Mouse (Mus musculus): Measurements from ENCODE around the gene Dlx6. TPM values are rescaled to one million over a fixed set of nuclear protein-coding genes. Genes with fewer than 3 reads are reported as not detected.

Dlx6 gene
- total RNA-seq (2021) = not detected
- long read RNA-seq, experiment 1 = 0 reads
- long read RNA-seq, experiment 2 = 0 reads

DNA sequence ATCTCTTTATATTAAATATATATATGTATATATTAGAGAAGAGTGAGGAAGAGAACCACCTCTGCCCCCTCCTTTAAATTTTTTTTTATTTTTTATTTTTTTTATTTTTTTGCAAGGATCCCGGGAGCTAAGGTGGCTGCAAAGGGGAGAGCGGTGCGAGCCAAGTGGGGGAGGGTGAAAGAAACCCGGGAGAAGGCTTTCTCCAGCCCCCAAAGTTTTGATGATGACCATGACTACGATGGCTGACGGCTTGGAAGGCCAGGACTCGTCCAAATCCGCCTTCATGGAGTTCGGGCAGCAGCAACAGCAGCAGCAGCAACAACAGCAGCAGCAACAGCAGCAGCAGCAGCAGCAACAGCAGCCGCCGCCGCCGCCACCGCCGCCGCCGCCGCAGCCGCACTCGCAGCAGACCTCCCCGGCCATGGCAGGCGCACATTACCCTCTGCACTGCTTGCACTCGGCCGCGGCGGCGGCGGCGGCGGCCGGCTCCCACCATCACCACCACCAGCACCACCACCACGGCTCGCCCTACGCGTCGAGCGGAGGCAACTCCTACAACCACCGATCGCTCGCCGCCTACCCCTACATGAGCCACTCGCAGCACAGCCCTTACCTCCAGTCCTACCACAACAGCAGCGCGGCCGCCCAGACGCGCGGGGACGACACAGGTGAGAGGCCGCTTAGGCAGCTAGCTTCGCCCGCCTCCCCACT, at the start of gene Dlx6:
Dlx6 (plus strand) TSS at position 175 of the 711 bp plus-strand sequence.
- DNase-seq = no peak

DNA sequence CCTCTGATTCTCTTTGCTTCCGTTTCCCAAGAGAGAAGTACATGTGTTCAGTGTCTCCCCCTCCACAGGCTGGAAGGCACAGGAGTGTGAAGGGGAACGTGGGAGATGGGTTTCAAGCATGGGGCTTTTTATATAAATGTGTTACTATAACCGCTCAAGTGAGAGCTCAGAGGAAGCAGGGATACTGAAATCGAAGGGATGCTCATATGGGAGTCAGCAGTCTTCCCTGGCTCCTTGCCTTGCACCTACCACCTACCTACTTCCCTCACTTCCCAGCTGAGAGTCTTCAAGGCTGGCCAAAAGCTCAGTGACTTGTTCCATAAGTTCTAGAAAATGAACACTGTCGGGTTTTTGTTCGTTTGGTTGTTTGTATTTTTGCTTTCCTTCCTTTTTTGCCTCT, 46.3 kb upstream of the Dlx6 start:
- no peak for DNase-seq

DNA sequence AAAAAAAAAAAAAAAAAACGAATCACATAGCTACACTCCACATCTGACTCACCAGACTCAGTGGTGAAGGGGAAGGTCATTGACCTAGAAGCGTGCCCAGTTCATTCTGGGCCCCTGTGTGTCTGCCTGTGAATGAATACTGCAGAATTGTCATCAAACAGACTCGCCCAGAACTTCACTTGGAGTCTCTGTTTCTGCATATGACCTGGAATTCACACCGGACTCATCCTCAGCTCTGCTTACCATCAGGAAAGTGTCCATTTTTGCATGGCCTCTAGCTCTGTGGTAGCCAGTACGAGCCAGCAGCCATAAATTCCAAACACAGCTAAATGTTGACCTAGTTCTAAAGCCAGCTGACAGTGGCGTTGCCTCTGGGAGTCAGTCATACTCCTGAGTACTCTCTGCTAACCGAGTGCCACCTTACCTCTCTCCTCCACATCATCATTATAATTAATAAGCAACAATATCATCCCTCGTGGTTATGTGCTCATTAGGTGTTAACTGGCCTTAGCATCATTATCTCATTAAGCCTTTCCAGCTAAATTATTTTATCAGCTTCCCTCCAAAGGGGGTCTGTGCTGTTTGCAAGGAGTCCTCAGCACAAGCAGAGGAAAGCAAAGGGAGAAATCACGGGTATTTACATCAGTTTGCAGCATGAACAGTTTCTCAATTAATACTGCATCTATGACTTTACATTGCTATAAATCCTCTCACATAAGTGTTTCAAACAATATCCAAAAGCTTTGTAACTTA, 44.9 kb upstream of the Dlx6 start:
- no peak for DNase-seq

GRCm38 (mm10) chr6:6819134-6819533, 44.0 kb upstream of the Dlx6 start:
- DNase-seq = no peak

DNA sequence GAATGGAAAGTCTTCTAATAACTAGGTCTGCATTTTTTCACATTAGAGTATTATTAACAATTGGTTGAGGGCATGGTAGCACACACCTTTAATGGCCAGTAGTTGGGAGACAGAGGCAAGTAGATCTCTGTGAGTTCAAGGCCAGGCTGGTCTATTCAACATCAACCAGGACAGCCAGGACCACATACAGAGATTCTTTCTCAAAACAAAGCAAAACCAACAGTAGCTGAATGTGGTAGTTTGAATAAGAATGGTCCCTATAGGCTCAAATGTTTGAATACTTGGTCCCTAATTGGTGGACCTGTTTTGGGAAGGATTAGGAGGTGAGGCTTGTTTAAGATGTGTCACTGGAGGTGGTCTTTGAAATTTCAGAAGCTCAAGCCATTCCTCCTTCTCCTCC, 37.8 kb upstream of the Dlx6 start:
- no peak for DNase-seq

DNA sequence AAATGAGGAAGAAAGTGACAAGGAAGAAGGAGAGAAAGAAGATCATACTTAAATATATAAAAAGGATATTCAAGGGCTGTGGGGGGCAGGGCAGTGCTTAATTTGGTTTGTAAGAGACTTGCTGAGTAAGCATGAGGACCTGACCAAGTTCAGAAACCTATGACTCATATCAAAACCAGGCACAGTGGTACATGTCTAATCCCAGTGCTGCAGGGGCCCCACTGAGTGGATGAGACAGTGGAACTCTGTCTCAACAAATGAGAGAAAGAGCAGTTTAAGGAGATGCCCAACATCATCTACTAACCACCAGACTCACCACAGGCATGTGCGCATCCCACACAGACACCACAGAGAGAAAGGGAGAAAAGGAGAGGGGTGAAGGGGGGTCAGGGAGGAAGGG, 36.3 kb upstream of the Dlx6 start:
- no peak for DNase-seq

DNA sequence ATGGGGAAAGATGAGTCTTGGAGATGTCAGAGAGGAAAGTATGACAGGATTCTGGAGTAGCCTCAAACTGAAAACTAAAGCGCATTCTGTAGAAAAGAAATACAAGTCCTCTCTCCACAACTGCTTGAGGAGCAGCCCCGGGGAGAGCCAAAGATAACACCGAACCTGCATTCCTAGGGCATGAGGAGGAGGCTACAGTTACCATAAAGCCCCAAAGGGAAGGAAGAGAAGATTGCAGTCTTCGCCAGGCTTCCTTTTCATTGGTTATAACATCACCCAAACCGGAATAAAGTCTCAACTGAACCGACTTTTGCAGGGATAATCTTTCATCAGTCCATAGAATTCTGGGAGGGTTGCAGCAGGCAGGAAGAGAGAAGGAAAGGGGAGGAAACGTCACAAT, 32.7 kb upstream of the Dlx6 start:
- DNase-seq = no peak

DNA sequence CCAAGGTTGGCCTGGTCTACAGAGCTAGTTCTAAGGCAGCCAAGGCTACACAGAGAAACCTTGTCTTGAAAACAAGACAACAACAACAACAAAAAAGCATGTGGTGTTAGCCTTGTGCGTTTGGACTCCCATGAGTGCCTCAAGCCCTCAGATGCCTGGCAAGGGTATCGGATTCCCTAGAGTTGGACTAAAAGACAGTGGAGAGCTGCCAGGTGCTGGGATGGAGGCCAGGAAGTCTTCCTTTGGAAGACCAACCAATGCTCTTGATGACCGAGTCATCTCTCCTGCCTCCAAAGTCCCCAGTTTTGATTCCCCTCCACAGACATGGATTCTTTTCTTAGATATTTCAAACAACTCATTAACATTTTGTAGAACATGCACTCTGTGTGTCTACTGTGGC, 29.8 kb upstream of the Dlx6 start:
- no peak for DNase-seq

GRCm38 (mm10) chr6:6848541-6848940, 14.6 kb upstream of the Dlx6 start:
- DNase-seq = no peak

DNA sequence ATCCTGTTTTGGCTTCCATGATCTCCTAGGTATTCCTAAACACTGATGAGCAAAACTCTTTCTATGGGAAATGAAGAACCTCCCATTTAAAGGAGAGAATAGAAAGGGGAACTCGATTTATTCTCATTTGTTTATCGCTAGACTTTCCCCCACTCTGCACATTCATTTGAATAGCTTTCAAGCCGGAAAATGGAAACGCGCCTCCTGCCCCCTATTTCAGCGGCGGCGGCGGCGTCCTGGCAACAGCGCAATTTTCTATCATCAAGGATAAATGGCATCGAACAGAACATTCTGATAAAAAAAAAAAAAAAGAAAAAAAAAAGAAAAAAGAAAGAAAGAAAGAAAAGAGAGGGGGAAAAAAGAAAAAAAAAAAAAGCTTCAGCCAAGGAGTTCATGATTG, 13.4 kb upstream of the Dlx6 start:
- no peak for DNase-seq

DNA sequence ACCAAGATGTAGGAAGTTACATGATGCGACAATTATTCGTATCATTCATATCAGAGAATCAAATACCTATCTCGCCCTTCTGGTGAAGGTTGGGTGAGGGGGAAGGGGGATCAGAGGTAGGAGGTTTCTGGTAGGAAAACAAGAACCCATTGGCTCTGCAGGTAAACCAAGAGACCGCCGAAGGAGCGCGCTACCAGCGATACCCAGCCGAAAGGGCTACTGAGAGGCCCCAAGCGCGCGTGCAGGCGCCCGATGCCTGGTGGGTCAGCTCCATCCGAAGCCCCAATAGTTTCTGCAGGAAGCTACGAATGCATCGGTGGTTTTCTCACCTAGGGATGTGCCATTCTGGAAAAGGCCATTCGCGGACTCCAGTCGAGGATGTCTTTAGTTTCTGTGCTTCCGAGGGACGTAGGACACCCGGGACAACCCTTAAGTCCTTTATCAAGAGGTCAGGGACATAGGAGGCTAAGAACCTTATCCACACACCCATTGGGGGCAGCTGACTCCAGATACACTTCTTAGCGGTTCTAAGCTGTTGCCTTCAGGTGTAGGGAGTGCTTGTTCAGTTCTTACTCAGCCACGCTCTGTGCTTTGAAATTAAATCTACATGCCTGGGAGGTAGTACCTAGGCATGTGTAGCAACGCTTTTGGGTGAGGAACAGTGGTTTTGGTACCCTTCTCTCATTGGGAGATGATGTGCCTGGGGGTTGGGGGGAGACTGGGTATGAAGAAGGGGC, 12.6 kb upstream of the Dlx6 start:
- no peak for DNase-seq

DNA sequence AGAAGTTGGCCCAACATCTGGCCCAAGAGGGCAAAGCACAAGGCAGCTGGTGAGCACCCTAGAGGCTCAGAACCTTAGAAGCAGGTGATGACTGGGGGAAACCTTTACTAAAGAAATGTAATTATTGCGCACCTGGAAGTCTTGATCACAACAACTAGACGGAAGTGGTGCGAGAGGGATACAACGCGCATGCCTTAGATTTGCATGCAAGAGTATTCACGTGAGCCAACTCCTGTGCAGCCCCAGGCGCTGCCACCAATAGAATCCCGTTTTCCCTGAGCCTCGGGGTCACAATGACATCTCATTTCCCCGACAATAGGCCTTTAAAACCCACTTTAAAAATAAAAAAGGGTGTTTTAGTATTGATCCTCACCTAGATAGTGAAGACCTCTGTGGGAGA, 12.0 kb upstream of the Dlx6 start:
- no peak for DNase-seq

GRCm38 (mm10) chr6:6852944-6853343, 10.2 kb upstream of the Dlx6 start:
- DNase-seq = no peak

GRCm38 (mm10) chr6:6854176-6854575, 9.0 kb upstream of the Dlx6 start:
- DNase-seq = no peak

DNA sequence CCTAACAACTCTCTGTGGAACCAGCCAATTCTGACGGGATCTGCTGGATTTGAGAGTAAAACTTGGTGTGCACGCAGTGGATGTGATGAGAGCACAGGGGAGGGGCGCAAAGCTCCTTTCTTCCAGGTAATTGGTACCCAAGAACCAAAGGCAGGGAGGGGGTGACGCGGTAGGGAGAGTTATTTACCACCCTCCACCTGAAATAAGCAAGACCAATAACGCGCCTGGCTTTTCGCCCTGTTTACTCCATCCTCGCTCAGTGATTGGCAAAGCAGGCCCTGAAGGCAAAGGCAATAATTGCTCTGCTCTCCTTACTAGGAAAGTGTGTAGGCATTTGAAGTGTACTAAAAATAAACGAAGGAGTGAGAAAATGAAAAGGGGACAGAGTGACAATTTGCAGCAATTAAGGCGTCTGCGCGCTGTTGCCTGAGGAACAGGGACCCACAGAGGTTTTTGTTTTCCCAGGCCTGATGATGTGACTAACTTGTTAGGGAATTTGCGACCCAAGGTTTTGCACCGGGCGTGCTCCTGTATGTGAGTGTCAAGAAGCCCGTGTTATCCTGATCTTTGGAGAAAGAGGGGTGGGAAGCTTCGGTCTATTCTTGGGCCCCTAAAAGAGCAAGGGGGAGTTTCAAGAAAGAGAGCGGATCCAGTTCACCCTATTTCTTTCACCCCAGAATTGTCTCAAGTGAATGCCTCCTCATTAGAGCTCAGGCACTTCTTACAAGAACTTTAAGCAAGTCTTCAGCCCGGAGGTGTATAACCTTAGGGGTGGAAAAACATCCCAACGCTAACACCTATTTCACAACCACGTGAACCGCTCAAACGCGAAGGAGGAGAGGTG, 8.0 kb upstream of the Dlx6 start:
- no peak for DNase-seq

GRCm38 (mm10) chr6:6855746-6856185, 7.4 kb upstream of the Dlx6 start:
- DNase-seq = no peak

DNA sequence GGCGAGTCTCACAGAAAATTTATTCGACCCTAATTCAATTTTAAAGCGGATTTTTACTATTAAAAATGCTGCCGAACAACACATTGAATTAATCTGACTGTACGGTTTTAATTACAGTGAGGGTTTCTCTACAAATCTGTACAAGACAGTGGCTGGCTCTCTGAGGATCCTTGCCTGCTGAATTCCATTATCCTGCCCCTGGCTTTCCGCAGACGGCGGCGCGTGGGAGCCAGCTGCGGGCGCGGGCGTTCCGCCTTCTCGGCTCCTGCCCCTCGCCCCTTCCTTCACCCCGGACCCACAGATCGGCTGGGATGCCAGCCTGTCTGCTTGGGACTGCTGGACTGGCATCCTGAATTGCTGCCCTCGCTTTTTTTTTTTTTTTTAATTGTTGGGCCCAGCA, 6.8 kb upstream of the Dlx6 start:
- DNase-seq = no peak

DNA sequence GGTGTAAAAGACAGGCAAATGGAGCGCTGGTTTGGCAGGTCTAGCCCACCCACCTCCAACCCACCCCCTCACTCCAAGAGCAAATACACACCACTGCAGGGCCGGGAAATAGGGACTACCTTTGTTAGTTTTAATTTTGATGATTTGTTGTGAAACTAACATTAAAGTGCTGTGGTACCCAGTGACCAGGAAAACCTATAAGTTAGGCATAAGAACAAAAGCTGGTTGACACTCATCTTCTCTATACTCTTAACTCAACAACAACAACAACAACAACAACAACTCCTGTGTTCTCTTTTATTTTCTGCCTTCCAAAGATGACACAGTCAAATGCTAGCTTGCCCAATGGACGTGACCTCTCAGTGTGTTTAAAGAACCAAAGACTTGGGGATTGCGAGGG, 6.3 kb upstream of the Dlx6 start:
- DNase-seq = no peak

DNA sequence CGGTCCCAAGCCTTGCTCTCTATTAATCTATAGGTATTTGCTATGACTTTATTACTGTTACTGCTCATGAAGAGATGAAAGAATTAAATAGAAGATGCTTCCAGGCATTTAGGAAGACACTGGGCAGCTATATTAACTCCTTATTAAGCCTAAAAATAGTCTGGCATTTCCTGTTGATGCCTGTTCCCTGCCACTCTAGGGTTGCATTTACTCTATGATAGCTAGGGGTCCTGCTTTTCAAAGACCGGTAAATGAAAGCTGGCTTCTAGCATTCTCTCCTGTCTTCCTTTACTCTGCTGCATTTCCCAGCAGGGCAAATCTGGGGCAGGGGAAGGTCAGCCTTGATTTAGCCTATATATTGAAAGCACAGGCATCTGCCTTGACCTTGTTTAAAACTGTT, 5.4 kb upstream of the Dlx6 start:
- DNase-seq = no peak

DNA sequence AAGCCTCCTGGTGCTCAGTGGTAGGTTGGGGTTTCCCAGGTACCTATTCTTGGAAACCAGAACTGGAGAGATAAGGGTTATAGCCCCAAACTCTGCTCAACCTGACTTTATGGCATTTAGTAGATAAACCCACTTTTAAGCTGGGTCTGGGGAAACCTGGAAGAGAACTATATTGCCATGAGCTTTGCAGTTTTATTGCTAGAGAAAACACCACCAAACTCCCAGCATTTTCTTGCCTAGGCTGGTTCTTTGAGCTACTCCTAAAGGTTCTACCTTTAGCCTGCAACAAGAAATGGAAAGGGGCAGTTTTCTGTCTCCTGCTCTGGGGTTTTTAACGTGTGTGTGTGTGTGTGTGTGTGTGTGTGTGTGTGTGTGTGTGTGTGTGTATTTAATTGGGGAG, 4.6 kb upstream of the Dlx6 start:
- DNase-seq = no peak

- DNase-seq = no peak
Measured at GRCm38 (mm10) chr6:6859111-6859949, 3.8 kb upstream of the Dlx6 start.

Measured in gastrocnemius, postnatal 25 days (tissue).